Mouse (Mus musculus): Measurements from ENCODE around the gene Ccdc39.

DNA sequence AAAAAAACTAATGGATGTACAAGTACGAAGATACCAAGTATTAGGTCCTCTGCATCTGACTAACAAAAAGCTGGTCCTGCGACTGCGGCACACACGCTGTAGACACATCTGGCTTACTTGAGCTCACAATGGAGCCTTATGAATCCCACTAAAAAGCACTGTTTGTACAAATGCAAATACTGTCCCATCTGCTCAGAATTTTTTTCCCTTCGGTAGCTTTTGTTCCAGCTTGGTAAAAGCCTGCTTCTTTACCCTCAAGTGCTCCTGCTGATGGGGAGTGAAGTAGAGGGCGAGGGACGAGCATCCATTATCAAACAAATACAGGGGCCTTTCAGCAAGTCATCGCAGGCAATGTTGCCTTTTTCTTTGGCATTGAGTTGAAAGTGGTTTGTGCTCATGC is 29.3 kb upstream of the Ccdc39 start:
- TF ChIP-seq MYC (IDR thresholded peaks at IDR 0.05; ENCODE audit: low read depth, low read length) = no peak
- no peak for TF ChIP-seq CTCF (IDR thresholded peaks at IDR 0.05 in 2 of 3, conservative IDR thresholded peaks at IDR 0.05 in 1 of 3; ENCODE audit: control insufficient read depth in 1 of 3, insufficient read depth in 1 of 3, low read depth in 2 of 3, low read length in 3 of 3, poor library complexity in 1 of 3, severe bottlenecking in 1 of 3)
- no peak for TF ChIP-seq MEF2A (IDR thresholded peaks at IDR 0.05; ENCODE audit: extremely low read depth, insufficient replicate concordance, low read depth, low read length, poor library complexity, severe bottlenecking)
- TF ChIP-seq MXI1 (IDR thresholded peaks at IDR 0.05; ENCODE audit: low read depth, low read length) = no peak

All from MEL (cell line).